Mouse (Mus musculus) megakaryocyte, embryonic 14.5 days (primary cell): ENCODE measurements around the gene Disc1.
A peak's percentile ranks its signal among the peaks of the same experiment; 100 is the strongest.

ENCODE experiments used
- FLI1 ChIP-seq: IDR thresholded peaks from 2 replicates; pipeline ENCODE4 v1.6.1; 2012; ENCODE audit warnings: low read length, inconsistent platforms, mixed read lengths
- GATA1 ChIP-seq: IDR thresholded peaks from 3 replicates; pipeline ENCODE4 v1.6.1; 2012; ENCODE audit warnings: mixed read lengths, low read length, inconsistent platforms, borderline replicate concordance

GRCm38 (mm10) chr8:125012695-125013627 is 41.0 kb upstream of the Disc1 start, which contains the start of gene Tsnax:
- TF ChIP-seq GATA1 (no peak), FLI1 (peak; percentile 92)
